Mouse (Mus musculus): ENCODE data around the gene Negr1. TPM values are rescaled to one million over a fixed set of nuclear protein-coding genes. Genes with fewer than 3 reads are reported as not detected.
A peak's percentile ranks its signal among the peaks of the same experiment; 100 is the strongest.

Gene Negr1
- polyA plus RNA-seq, 1 experiment from 2014 or later = 7.3 TPM

- H3K4me2 ChIP-seq (replicated peaks; ENCODE audit: low read depth, low read length) = no peak overlapping the region
Measured at GRCm38 (mm10) chr3:157321081-157321573, 759.5 kb downstream of the Negr1 start.

GRCm38 (mm10) chr3:157321834-157322233, 760.2 kb downstream of the Negr1 start:
- Histone ChIP-seq H3K4me2 (replicated peaks; ENCODE audit: low read depth, low read length) (no peak overlapping the region), H3K36me3 (ENCODE audit: insufficient read depth, low read length) (no peaks in the 10 kb centered on the region), H3K9ac (replicated peaks; ENCODE audit: low read length) (no peak overlapping the region), H3K4me3 (ENCODE audit: low read length) (no peak overlapping the region), H3K27me3 (ENCODE audit: insufficient read depth, low read length) (no peaks in the 10 kb centered on the region), H3K4me1 (ENCODE audit: insufficient read depth, low read length) (no peaks in the 10 kb centered on the region), H3K9me3 (ENCODE audit: low read length) (no peaks in the 10 kb centered on the region), H3K27ac (ENCODE audit: low read length) (no peak overlapping the region)
- ATAC-seq (ENCODE audit: low FRiP score, low TSS enrichment) = no peak
- WGBS = 41% methylated on average over 1 of the region's 1 CpGs

More at GRCm38 (mm10) chr3:157321081-157321573, 759.5 kb downstream of the Negr1 start:
- no peaks in the 10 kb centered on the region for H3K27me3 ChIP-seq (ENCODE audit: insufficient read depth, low read length)
- no peak overlapping the region for H3K4me3 ChIP-seq (ENCODE audit: low read length)
- H3K9ac ChIP-seq (replicated peaks; ENCODE audit: low read length) = no peak overlapping the region
- 53% methylated on average over 1 of the region's 1 CpGs for WGBS
- no peak for ATAC-seq (ENCODE audit: low FRiP score, low TSS enrichment)
- no peak overlapping the region for H3K27ac ChIP-seq (ENCODE audit: low read length)
- H3K36me3 ChIP-seq (ENCODE audit: insufficient read depth, low read length) = no peaks in the 10 kb centered on the region
- no peaks in the 10 kb centered on the region for H3K4me1 ChIP-seq (ENCODE audit: insufficient read depth, low read length)
- no peaks in the 10 kb centered on the region for H3K9me3 ChIP-seq (ENCODE audit: low read length)

DNA sequence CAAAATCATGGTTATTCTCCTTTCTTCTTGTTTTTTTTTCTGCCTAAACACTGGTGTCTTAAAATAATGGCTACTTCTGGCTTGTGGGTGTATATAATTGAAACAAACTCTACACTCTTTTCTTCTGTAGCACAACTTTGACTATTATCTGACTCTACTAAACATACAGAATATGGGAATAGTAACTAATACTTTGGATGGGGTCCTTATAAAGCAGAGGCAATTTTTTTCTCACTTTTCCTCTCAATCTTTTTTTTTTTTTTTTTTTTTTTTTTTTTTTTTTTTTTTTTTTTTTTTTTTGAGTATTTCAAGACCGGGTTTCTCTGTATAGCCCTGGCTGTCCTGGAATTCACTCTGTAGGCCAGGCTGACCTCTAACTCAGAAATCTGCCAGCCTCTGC, 772.6 kb downstream of the Negr1 start:
- Histone ChIP-seq H3K36me3 (ENCODE audit: insufficient read depth, low read length) (no peaks in the 10 kb centered on the region), H3K4me1 (ENCODE audit: insufficient read depth, low read length) (no peaks in the 10 kb centered on the region), H3K9ac (replicated peaks; ENCODE audit: low read length) (no peak overlapping the region), H3K4me3 (ENCODE audit: low read length) (no peak overlapping the region), H3K27ac (ENCODE audit: low read length) (no peak overlapping the region), H3K27me3 (ENCODE audit: insufficient read depth, low read length) (no peaks in the 10 kb centered on the region), H3K4me2 (replicated peaks; ENCODE audit: low read depth, low read length) (no peak overlapping the region), H3K9me3 (ENCODE audit: low read length) (no peaks in the 10 kb centered on the region)
- 84% methylated on average over 1 of the region's 1 CpGs for WGBS
- ATAC-seq (ENCODE audit: low FRiP score, low TSS enrichment) = no peak

DNA sequence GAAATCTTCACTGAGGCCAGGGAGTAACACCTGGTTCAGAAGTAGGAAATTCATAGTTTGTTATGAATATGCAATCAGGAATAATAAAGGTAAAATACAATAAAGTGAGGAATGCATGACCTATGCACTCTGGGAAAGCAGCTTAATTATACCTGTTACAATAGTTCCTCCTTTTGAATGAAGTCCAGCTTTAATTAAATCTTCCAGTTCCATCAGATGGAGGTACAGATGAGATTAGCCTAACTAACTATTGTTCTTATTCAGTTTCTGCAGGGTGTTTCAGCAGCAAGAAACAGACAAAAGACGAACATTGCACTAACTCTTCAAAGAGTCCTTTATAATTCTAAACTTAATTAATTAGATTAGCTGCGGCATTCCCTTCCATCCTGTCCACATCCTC, 787.9 kb downstream of the Negr1 start:
- no peak for ATAC-seq (ENCODE audit: low FRiP score, low TSS enrichment)
- Histone ChIP-seq H3K4me3 (ENCODE audit: low read length) (no peak overlapping the region), H3K9me3 (ENCODE audit: low read length) (no peaks in the 10 kb centered on the region), H3K4me2 (replicated peaks; ENCODE audit: low read depth, low read length) (no peak overlapping the region), H3K27me3 (ENCODE audit: insufficient read depth, low read length) (no peaks in the 10 kb centered on the region), H3K27ac (ENCODE audit: low read length) (no peak overlapping the region), H3K36me3 (ENCODE audit: insufficient read depth, low read length) (no peaks in the 10 kb centered on the region), H3K9ac (replicated peaks; ENCODE audit: low read length) (no peak overlapping the region), H3K4me1 (ENCODE audit: insufficient read depth, low read length) (no peaks in the 10 kb centered on the region)
- WGBS = 70% methylated on average over 2 of the region's 2 CpGs

GRCm38 (mm10) chr3:157358905-157359304, 797.3 kb downstream of the Negr1 start:
- H3K27ac ChIP-seq (ENCODE audit: low read length) = peak overlapping the region; percentile 44; the same call in 1 of the 2 replicates
- H3K9me3 ChIP-seq (ENCODE audit: low read length) = no peaks in the 10 kb centered on the region
- WGBS = 46% methylated on average over 3 of the region's 3 CpGs
- no peak overlapping the region for H3K4me2 ChIP-seq (replicated peaks; ENCODE audit: low read depth, low read length)
- H3K4me3 ChIP-seq (ENCODE audit: low read length) = no peak overlapping the region
- H3K36me3 ChIP-seq (ENCODE audit: insufficient read depth, low read length) = no peaks in the 10 kb centered on the region
- peak; percentile 81 for ATAC-seq (ENCODE audit: low FRiP score, low TSS enrichment)
- H3K9ac ChIP-seq (replicated peaks; ENCODE audit: low read length) = no peak overlapping the region
- no peaks in the 10 kb centered on the region for H3K27me3 ChIP-seq (ENCODE audit: insufficient read depth, low read length)
- H3K4me1 ChIP-seq (ENCODE audit: insufficient read depth, low read length) = no peaks in the 10 kb centered on the region

DNA sequence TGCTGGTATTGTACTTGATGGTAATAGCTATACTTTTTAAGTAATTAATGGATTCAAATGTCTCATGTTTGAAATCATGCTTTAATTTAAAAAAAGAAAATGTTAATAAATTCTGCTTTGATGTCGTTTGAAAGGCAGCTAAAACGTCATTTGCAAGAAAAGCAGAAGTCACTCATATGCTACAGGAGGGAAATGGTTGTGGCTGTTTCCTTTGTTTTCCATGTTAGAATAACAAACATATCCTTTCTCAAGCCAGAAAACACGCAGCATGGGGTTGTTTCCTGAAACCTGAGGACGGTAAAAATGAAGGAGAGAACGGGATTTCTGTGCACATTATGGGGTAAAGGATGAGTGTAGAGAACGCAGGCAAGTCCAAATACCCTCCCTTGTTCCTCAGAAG, 798.2 kb downstream of the Negr1 start:
- Histone ChIP-seq H3K27ac (ENCODE audit: low read length) (no peak overlapping the region), H3K4me2 (replicated peaks; ENCODE audit: low read depth, low read length) (no peak overlapping the region), H3K4me1 (ENCODE audit: insufficient read depth, low read length) (no peaks in the 10 kb centered on the region), H3K9ac (replicated peaks; ENCODE audit: low read length) (no peak overlapping the region), H3K27me3 (ENCODE audit: insufficient read depth, low read length) (no peaks in the 10 kb centered on the region), H3K36me3 (ENCODE audit: insufficient read depth, low read length) (no peaks in the 10 kb centered on the region), H3K4me3 (ENCODE audit: low read length) (no peak overlapping the region), H3K9me3 (ENCODE audit: low read length) (no peaks in the 10 kb centered on the region)
- ATAC-seq (ENCODE audit: low FRiP score, low TSS enrichment) = no peak
- WGBS = 64% methylated on average over 6 of the region's 6 CpGs

Measured in kidney, embryonic 16.5 days (tissue).